Mouse (Mus musculus) liver, adult 2 months (tissue): ENCODE measurements around the gene Hmga1b.

Experiments
- CTCF ChIP-seq: fragments of 200-500 bp; IDR thresholded peaks from 2 replicates; pipeline ENCODE4 v1.5.1; 2011; ENCODE audit warnings: low read depth, low read length, control low read depth
- POLR2A ChIP-seq: fragments of 200-500 bp; IDR thresholded peaks from 2 replicates; pipeline ENCODE4 v1.6.1; 2011; ENCODE audit warnings: low read length, control low read depth; ENCODE audit not compliant: insufficient read depth; ENCODE audit errors: extremely low read depth

DNA sequence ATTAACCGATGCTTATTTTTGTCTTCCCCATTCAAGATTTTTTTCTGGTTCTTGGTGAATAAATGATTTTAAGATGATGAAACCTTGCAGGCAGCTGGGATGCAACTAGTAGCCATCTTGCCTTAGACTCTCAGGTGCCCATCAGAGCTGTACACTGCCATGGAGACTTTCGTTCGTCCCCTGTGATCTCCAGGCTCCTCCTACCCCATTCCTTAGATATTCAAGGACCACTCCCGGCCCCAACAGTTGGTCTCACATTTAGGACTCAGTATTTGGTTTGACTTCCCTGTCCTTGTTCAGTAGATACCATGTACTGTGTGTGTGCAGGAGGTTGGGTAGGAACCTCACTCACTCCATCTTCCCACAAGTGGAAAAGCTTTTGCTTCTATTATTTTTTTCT, 42.2 kb downstream of the Hmga1b start:
- TF ChIP-seq CTCF, result no peak
- no peak for TF ChIP-seq POLR2A
